Mouse (Mus musculus) Patski (cell line): Measurements from ENCODE around the gene Msi2. TPM values are rescaled to one million over a fixed set of nuclear protein-coding genes. Genes with fewer than 3 reads are reported as not detected.
A peak's percentile ranks its signal among the peaks of the same experiment; 100 is the strongest.

Experiments used
- ATAC-seq: fragments of 100-300 bp; one replicate; pipeline ENCODE4 v1.8.0; 2021
- CTCF ChIA-PET: fragments of 350-600 bp; sonication (Branson Sonifier 250); formaldehyde crosslinking; loops from one replicate; lab custom pipeline; 2022; ENCODE audit warnings: inconsistent platforms; lab: Charles Lee
- POLR2A ChIA-PET: fragments of 350-600 bp; sonication (Branson Sonifier 250); formaldehyde crosslinking; loops from one replicate; lab custom pipeline; 2022; ENCODE audit warnings: antibody characterized with exemption, inconsistent platforms; lab: Charles Lee
- DNase-seq: peaks from one replicate; pipeline ENCODE4 v3.0.0-alpha.2; 2011; ENCODE audit warnings: low read depth, low spot score
- H3K27me3 ChIP-seq: fragments of 371-371 bp; one replicate; pipeline ENCODE4 v1.5.1; 2021
- CTCF ChIP-seq: fragments of 100-300 bp; IDR thresholded peaks from one replicate; pipeline ENCODE4 v1.5.1; 2021
- in situ Hi-C: fragments of 300-500 bp; cut with MboI; formaldehyde crosslinking; loops from 3 replicates; pipeline ENCODE4 v1.11.1; 2018; ENCODE audit warnings: low pct_unique_long_range_greater_than_20kb, mixed read lengths
- polyA plus RNA-seq: library from polyadenylated mRNA; unstranded; gene quantifications from one replicate; pipeline ENCODE4 v1.2.3, GENCODE M21; 2021

Msi2 gene
- polyA plus RNA-seq, 1 experiment from 2014 or later: 72.3 TPM

- H3K27me3 ChIP-seq: no peaks in the 10 kb centered on the region
- in situ Hi-C loops: no loop called here
- no peak for ATAC-seq
- no peak for TF ChIP-seq CTCF
- POLR2A ChIA-PET: interaction anchor here (0.6 to 1.0 kb wide), 4 partner anchors 40 to 454 kb away, joined by 3 to 6 read pairs (median 4); no protein-coding TSS in a partner anchor
- CTCF ChIA-PET: interaction anchor here (0.9 to 3.5 kb wide), 4 partner anchors 9 to 44 kb away, joined by 3 to 14 read pairs (median 4); no protein-coding TSS in a partner anchor
- DNase-seq: no peak
Observed at GRCm38 (mm10) chr11:88515267-88515666, 203.0 kb downstream of the Msi2 start.

GRCm38 (mm10) chr11:88514151-88514926 is 204.0 kb downstream of the Msi2 start:
- ChIA-PET POLR2A (interaction anchor here (0.6 to 2.7 kb wide), 6 partner anchors 10 to 453 kb away, joined by 3 to 11 read pairs (median 4); no protein-coding TSS in a partner anchor), CTCF (interaction anchor here (0.9 to 3.5 kb wide), 5 partner anchors 10 to 173 kb away, joined by 3 to 14 read pairs (median 3); no protein-coding TSS in a partner anchor)
- TF ChIP-seq CTCF: no peak
- no peaks in the 10 kb centered on the region for H3K27me3 ChIP-seq
- ATAC-seq (peak; percentile 75), DNase-seq (peak; percentile 90)
- in situ Hi-C loops: no loop called here

GRCm38 (mm10) chr11:88512580-88512979 is 205.7 kb downstream of the Msi2 start:
- H3K27me3 ChIP-seq: no peaks in the 10 kb centered on the region
- in situ Hi-C loops: no loop called here
- CTCF ChIA-PET: interaction anchor here (1.2 to 3.5 kb wide), 4 partner anchors 8 to 261 kb away, joined by 4 to 14 read pairs (median 4); no protein-coding TSS in a partner anchor
- no peak for TF ChIP-seq CTCF
- DNase-seq (no peak), ATAC-seq (no peak)
- POLR2A ChIA-PET: interaction anchor here (2.7 kb wide), 1 partner anchor 12 kb away, joined by 11 read pairs; no protein-coding TSS in a partner anchor

GRCm38 (mm10) chr11:88510282-88510850 is 207.9 kb downstream of the Msi2 start:
- CTCF ChIA-PET: no interaction called here

DNA sequence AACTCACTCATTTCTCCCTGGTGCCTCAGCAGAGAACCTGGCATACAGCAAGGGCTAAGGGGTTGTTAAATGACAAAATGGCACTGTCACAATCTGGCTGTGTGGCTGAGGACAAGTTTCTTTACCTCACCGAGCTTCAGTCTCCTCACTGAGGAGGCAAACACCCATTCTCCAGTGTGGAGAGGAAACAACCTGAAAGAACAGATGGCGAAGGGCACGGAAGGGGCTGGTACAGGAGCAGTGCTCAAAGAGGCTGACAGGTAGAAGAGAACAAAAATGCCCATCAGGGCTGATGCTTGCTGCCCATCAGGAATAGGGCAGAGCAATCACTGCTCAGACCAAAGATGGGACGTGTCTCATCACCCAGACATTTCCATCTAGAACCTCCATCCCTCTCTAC is 208.8 kb downstream of the Msi2 start:
- ChIA-PET CTCF (no interaction called here), POLR2A (no interaction called here)
- in situ Hi-C loops: no loop called here
- H3K27me3 ChIP-seq: no peaks in the 10 kb centered on the region
- DNase-seq: no peak
- ATAC-seq: no peak
- no peak for TF ChIP-seq CTCF

More at GRCm38 (mm10) chr11:88510282-88510850, 207.9 kb downstream of the Msi2 start:
- ATAC-seq: no peak
- in situ Hi-C loops: no loop called here
- DNase-seq: no peak
- POLR2A ChIA-PET: no interaction called here
- H3K27me3 ChIP-seq: no peaks in the 10 kb centered on the region
- TF ChIP-seq CTCF: no peak

GRCm38 (mm10) chr11:88508133-88508532 is 210.2 kb downstream of the Msi2 start:
- no peaks in the 10 kb centered on the region for H3K27me3 ChIP-seq
- DNase-seq (no peak), ATAC-seq (no peak)
- in situ Hi-C loops: no loop called here
- no peak for TF ChIP-seq CTCF
- ChIA-PET CTCF (interaction anchor here (1.4 kb wide), 1 partner anchor 314 kb away, joined by 3 read pairs; no protein-coding TSS in a partner anchor), POLR2A (no interaction called here)

GRCm38 (mm10) chr11:88506544-88507419 is 211.5 kb downstream of the Msi2 start:
- DNase-seq: no peak
- TF ChIP-seq CTCF: no peak
- ATAC-seq: no peak
- ChIA-PET CTCF (interaction anchor here (1.0 kb wide), 1 partner anchor 316 kb away, joined by 3 read pairs; no protein-coding TSS in a partner anchor), POLR2A (interaction anchor here (0.6 to 0.7 kb wide), 2 partner anchors 18 to 25 kb away, joined by 3 to 5 read pairs; no protein-coding TSS in a partner anchor)
- in situ Hi-C loops: no loop called here
- no peaks in the 10 kb centered on the region for H3K27me3 ChIP-seq

DNA sequence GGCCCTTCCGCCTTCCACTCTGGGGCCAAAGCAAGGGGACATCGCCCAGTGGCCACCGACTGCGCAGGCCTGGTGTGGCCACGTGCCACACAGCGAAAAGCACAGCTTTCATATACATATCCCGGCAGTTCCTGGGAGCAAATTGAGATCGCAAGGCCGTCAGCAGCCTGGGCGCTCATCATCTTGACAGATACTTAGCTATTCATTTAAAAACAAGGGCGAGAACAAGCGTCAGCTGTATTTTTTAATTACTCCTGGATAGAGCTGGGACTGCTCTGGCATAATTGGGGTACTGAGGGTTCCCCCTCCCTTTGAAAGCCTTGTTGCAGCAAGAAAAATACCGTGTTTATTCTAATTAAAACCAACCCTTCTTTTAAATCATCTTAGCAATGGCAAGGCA is 212.2 kb downstream of the Msi2 start:
- DNase-seq: no peak
- in situ Hi-C loops: no loop called here
- ChIA-PET CTCF (no interaction called here), POLR2A (interaction anchor here (0.7 kb wide), 1 partner anchor 19 kb away, joined by 3 read pairs; no protein-coding TSS in a partner anchor)
- no peak for ATAC-seq
- H3K27me3 ChIP-seq: no peaks in the 10 kb centered on the region
- TF ChIP-seq CTCF: no peak

GRCm38 (mm10) chr11:88502566-88502965 is 215.7 kb downstream of the Msi2 start:
- in situ Hi-C loops: no loop called here
- CTCF ChIA-PET: no interaction called here

More at GRCm38 (mm10) chr11:88502566-88502965, 215.7 kb downstream of the Msi2 start:
- DNase-seq (no peak), ATAC-seq (no peak)
- POLR2A ChIA-PET: no interaction called here
- H3K27me3 ChIP-seq: no peaks in the 10 kb centered on the region
- no peak for TF ChIP-seq CTCF
